Mouse (Mus musculus) cortical plate, adult 2 months (tissue): ENCODE data around the gene Erc2.

ENCODE experiments used
- CTCF ChIP-seq: fragments of 200-500 bp; IDR thresholded peaks from 2 replicates; pipeline ENCODE4 v1.5.1; 2011; ENCODE audit warnings: mild to moderate bottlenecking, control low read depth, low read length; ENCODE audit not compliant: insufficient read depth; ENCODE audit errors: extremely low read depth
- POLR2A ChIP-seq: fragments of 200-500 bp; IDR thresholded peaks from 2 replicates; pipeline ENCODE4 v1.6.1; 2011; ENCODE audit warnings: mild to moderate bottlenecking, low read length, control low read depth; ENCODE audit not compliant: insufficient read depth; ENCODE audit errors: extremely low read depth

DNA sequence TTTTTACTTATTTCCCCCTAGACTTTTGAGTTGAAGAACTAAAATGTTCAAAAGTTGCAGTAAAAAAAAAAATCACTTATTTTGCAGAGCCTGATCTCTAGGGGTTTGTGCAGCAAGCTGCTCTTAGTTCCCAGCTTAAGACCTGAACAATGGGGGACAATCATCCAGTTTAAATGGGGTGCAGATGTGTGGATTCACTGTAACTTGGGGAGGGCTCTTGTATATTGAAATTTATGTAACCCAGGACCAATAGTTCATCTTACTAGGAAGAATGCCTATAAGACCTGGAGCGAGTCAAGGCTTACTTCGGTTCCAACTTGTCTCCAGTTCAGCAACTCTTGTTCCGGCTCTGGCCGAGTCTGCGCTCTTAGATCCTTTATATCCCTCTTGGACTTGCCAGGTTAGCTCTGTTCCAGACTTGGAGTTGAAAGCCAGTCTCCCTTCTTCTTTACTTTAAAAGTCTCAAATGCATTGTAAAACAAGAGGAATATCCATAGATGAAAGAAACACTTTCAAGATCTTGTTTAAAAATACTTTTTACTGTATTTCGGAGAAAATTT, 136.9 kb downstream of the Erc2 start:
- TF ChIP-seq POLR2A (no peak), CTCF (no peak)
